Mouse (Mus musculus) bone marrow, adult 2 months (tissue): ENCODE data around the gene Vmn1r188. TPM values are rescaled to one million over a fixed set of nuclear protein-coding genes. Genes with fewer than 3 reads are reported as not detected.

ENCODE experiments used
- polyA plus RNA-seq: library from polyadenylated mRNA; stranded (reverse); fragments of >200 nt; gene quantifications from 2 replicates; pipeline ENCODE4 v1.2.4, GENCODE M21; 2011; ENCODE audit warnings: low replicate concordance; ENCODE audit not compliant: missing spikeins, insufficient read depth, insufficient read length

The Vmn1r188 gene
- polyA plus RNA-seq, 1 experiment = not detected

Other genes starting within 250 kb of the Vmn1r188 start
- gene Zfp184, start 139.3 kb upstream of the Vmn1r188 start, polyA plus RNA-seq = 1.4 and 2.5 TPM in 2 replicates
- gene Pom121l2, start 103.2 kb upstream of the Vmn1r188 start, polyA plus RNA-seq = not detected in 2 replicates
- gene Prss16, start 74.7 kb upstream of the Vmn1r188 start, polyA plus RNA-seq = 3.9 and 10.0 TPM in 2 replicates
- gene Hist1h2ah, start 48.9 kb upstream of the Vmn1r188 start, polyA plus RNA-seq = 31.8 and 40.4 TPM in 2 replicates
- gene Hist1h2bk, start 48.6 kb upstream of the Vmn1r188 start, polyA plus RNA-seq = 109 and 137 TPM in 2 replicates
- gene Hist1h4i, start 43.1 kb upstream of the Vmn1r188 start, polyA plus RNA-seq = 144 and 216 TPM in 2 replicates
- gene Hist1h2ag, start 41.5 kb upstream of the Vmn1r188 start, polyA plus RNA-seq = 11.7 and 42.0 TPM in 2 replicates
- 40.5 and 87.9 TPM in 2 replicates for gene Hist1h2bj, start 41.2 kb upstream of the Vmn1r188 start, polyA plus RNA-seq
- not detected in 2 replicates for gene Vmn1r189, start 21.4 kb downstream of the Vmn1r188 start, polyA plus RNA-seq
- gene Vmn1r191, start 99.5 kb downstream of the Vmn1r188 start, polyA plus RNA-seq = not detected in 2 replicates
- gene Vmn1r192, start 106.7 kb downstream of the Vmn1r188 start, polyA plus RNA-seq = not detected in 2 replicates
- 0.42 and 0.72 TPM in 2 replicates for gene Vmn1r193, start 138.7 kb downstream of the Vmn1r188 start, polyA plus RNA-seq
- not detected in 2 replicates for gene Vmn1r194, start 159.8 kb downstream of the Vmn1r188 start, polyA plus RNA-seq
- gene Vmn1r195, start 186.1 kb downstream of the Vmn1r188 start, polyA plus RNA-seq = not detected in 2 replicates
- gene Vmn1r196, start 205.5 kb downstream of the Vmn1r188 start, polyA plus RNA-seq = not detected in 2 replicates
- gene Vmn1r197, start 240.1 kb downstream of the Vmn1r188 start, polyA plus RNA-seq = not detected in 2 replicates